22 mouse cellular contexts compared by ENCODE assay signal in genomic region chr13:4192511-4192910, GRCm38 (mm10). TPM values are rescaled to one million over a fixed set of nuclear protein-coding genes. Genes with fewer than 3 reads are reported as not detected.
"Had no signal": no experiment of that assay in that cellular context is flagged by ENCODE, and none has a peak within 500 bp of the region (broad histone marks: within the 10 kb centered on the region; RNA-seq: fewer than 3 reads in every experiment).

No protein-coding gene starts in this region.

- H3K9ac ChIP-seq: limb, embryonic 15.5 days; lung, embryonic 15.5 days; midbrain, embryonic 15.5 days; neural tube, embryonic 12.5 days had no signal

- H3K27ac ChIP-seq: limb, embryonic 15.5 days; lung, embryonic 15.5 days; macrophage; midbrain, embryonic 15.5 days; neural tube, embryonic 12.5 days had no signal

- H3K4me2 ChIP-seq: limb, embryonic 15.5 days; lung, embryonic 15.5 days; midbrain, embryonic 11.5 days; midbrain, embryonic 15.5 days; neural tube, embryonic 12.5 days had no signal

- H3K4me3 ChIP-seq: limb, embryonic 15.5 days; lung, embryonic 15.5 days; midbrain, embryonic 15.5 days; neural tube, embryonic 12.5 days had no signal

- ATAC-seq: midbrain, embryonic 15.5 days had no signal

- H3K27me3 ChIP-seq: limb, embryonic 15.5 days; lung, embryonic 15.5 days; megakaryocyte, embryonic 14.5 days; midbrain, embryonic 15.5 days; neural tube, embryonic 12.5 days had no signal

- H3K36me3 ChIP-seq: limb, embryonic 15.5 days; lung, embryonic 15.5 days; midbrain, embryonic 15.5 days; neural tube, embryonic 12.5 days had no signal

- H3K9me3 ChIP-seq: limb, embryonic 15.5 days; lung, embryonic 15.5 days; megakaryocyte, embryonic 14.5 days; midbrain, embryonic 15.5 days; neural tube, embryonic 12.5 days had no signal

- DNase-seq: kidney, adult 18-20 months; kidney, postnatal 10 days; kidney, postnatal 4 days; layer of hippocampus, postnatal 36 days; lung, postnatal 14 days; retina, postnatal 1 day; right cerebral cortex, postnatal 14 days; thymus, adult 18-20 months; thymus, postnatal 14 days had no signal

- H3K4me1 ChIP-seq: limb, embryonic 15.5 days; lung, embryonic 15.5 days; midbrain, embryonic 15.5 days; neural tube, embryonic 12.5 days had no signal

RNA-seq across cellular contexts. Expression of gene Akr1c13, which starts 1.6 kb away (rescaled TPM):
- total RNA-seq: layer of hippocampus, postnatal 36 days had no signal

RNA-seq across cellular contexts. Expression of gene Akr1c19, which starts 36.0 kb away (rescaled TPM):
- total RNA-seq: layer of hippocampus, postnatal 36 days; left cerebral cortex, adult 8-10 months; left cerebral cortex, postnatal 25 days; monocyte, adult 5-6 weeks had no signal
- polyA plus RNA-seq: macrophage had no signal

RNA-seq across cellular contexts. Expression of gene Akr1c18, which starts 42.1 kb away (rescaled TPM):
- total RNA-seq: monocyte, adult 5-6 weeks; neutrophil, adult 5-6 weeks had no signal
- polyA plus RNA-seq: limb, embryonic 11.5 days; macrophage; midbrain, embryonic 11.5 days; midbrain, embryonic 15.5 days; neural tube, embryonic 12.5 days; spleen, adult 2 months had no signal
